Mouse (Mus musculus): ENCODE results near the gene Inpp4a. TPM values are rescaled to one million over a fixed set of nuclear protein-coding genes. Genes with fewer than 3 reads are reported as not detected.

Inpp4a gene
- polyA plus RNA-seq, 1 experiment from 2014 or later, result 9.0 TPM

DNA sequence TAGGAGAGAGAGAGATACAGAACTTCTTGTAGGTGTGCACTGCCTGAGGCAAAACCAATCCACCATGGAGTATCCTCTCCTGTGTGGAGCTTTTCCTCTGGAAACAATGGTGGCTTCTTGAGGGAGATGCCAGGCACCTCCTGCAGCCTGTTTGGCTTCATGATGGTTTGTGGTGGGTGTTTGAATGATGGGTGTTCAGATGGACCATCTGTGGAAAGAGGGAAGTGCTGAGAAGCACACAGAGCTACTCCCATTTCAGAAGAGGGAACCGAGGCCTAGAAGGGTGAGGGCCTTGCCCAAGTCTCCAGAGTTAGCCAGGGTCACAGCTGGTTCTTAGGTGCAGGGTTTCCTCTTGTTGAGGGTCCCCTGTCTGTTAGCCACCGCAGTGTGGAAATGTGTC, 23.0 kb downstream of the Inpp4a start:
- DNase-seq (ENCODE audit: low spot score), result no peak

- no peak for DNase-seq (ENCODE audit: low spot score)
These were observed 23.5 kb downstream of the Inpp4a start for GRCm38 (mm10) chr1:37323208-37323607.

DNA sequence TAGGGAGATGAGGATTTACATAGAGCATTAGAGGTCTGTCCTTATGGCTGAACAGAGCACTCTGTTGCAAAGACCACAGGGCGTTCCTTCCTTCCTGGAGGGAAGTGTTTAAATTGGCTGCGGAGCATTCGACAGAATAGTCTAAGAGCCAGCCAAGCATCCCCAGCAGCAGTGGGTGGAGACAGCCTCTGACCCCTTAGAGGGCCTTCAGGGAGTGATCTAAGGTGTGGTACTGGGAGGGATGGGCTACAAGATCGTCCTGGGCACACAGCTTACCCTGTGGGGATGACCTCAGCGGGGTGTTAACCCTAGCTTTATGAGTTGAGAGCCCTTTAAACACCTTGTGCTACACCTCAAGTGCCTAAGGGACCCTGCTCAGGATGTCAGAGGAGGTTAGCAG, 24.9 kb downstream of the Inpp4a start:
- no peak for DNase-seq (ENCODE audit: low spot score)

DNA sequence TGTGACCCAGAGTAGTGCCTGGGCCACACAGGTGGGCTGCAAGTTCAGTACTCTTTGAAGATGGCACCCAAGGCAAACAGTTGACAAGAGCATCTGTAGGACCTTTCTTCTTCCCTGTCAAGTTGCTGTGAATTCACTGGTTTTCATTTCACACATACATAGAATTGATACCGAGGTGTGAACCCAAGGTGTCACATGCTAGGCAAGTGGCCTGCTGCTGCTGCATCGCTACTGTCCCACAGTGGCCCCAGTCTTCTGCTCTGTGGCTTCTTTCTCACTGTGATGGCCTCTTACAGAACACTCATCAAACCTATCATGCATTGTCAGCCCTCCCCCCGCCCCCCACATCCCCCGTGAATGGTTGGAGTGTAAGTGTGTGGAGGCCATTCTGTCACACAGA, 27.6 kb downstream of the Inpp4a start:
- no peak for DNase-seq (ENCODE audit: low spot score)

GRCm38 (mm10) chr1:37329132-37329531, 29.5 kb downstream of the Inpp4a start:
- no peak for DNase-seq (ENCODE audit: low spot score)

- no peak for DNase-seq (ENCODE audit: low spot score)
These were observed 30.2 kb downstream of the Inpp4a start for GRCm38 (mm10) chr1:37329831-37330230.

GRCm38 (mm10) chr1:37332756-37333155, 33.1 kb downstream of the Inpp4a start:
- DNase-seq (ENCODE audit: low spot score), result no peak

GRCm38 (mm10) chr1:37333741-37334440, 34.2 kb downstream of the Inpp4a start:
- no peak for DNase-seq (ENCODE audit: low spot score)

GRCm38 (mm10) chr1:37336022-37336421, 36.4 kb downstream of the Inpp4a start:
- DNase-seq (ENCODE audit: low spot score), result no peak

DNA sequence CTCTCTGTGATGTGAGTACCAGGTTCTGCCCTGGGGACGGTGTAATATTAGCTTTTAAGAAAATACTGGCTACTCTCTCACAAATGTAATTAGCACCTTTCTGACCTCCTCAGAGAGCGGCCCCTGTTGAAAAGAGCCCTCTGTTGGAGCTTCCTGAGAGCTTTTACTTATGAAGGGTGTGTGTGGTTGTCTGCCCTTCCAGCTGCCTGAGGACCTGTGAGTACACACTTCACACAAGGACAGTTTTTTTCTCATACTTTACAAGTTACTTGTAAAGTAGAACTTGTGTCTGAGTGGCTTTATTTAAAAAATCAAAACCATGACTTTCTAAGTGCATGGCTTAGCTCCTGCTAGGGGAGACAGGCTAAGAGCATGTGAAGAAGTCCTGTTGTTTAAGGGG, 37.1 kb downstream of the Inpp4a start:
- DNase-seq (ENCODE audit: low spot score), result no peak

- no peak for DNase-seq (ENCODE audit: low spot score)
These were observed 37.6 kb downstream of the Inpp4a start for GRCm38 (mm10) chr1:37337273-37337672.

DNA sequence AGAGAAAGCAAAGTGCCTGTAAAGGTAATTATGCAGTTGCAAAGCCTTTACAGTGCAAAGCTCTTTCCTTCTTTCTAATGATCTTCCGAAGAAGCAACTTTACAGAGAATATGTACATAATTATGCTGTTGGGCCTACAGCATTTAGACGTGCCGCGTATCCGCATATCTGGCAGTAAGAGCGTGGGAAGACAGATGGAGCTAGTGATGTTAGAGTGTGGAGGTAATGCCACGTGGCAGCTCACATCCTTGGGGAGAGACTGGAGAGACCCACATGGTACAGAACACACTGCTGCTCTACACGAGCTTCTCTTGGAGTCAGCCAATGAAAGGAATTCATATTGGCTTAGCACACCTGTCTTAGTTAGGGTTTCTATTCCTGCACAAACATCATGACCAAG, 39.5 kb downstream of the Inpp4a start:
- no peak for DNase-seq (ENCODE audit: low spot score)

DNA sequence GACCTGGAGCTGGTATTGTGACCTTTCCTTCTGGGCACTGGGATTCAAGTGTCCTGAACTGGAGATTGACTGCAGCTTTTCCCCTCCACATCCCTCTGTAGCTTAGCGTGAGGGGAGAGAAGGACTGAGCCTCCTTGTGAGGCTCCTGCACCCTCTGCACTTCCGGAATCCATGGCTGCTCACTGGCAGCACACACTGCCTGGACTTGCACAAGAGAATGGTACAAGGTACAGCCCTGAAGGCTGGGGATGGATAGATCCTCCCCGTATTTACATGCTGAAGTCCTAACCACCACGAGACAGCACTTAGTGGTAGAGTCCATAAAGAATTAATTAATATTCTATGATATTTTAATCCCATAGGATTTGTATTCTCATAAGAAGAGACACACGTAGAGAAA, 41.7 kb downstream of the Inpp4a start:
- no peak for DNase-seq (ENCODE audit: low spot score)

GRCm38 (mm10) chr1:37341914-37342313, 42.2 kb downstream of the Inpp4a start:
- DNase-seq (ENCODE audit: low spot score), result no peak

DNA sequence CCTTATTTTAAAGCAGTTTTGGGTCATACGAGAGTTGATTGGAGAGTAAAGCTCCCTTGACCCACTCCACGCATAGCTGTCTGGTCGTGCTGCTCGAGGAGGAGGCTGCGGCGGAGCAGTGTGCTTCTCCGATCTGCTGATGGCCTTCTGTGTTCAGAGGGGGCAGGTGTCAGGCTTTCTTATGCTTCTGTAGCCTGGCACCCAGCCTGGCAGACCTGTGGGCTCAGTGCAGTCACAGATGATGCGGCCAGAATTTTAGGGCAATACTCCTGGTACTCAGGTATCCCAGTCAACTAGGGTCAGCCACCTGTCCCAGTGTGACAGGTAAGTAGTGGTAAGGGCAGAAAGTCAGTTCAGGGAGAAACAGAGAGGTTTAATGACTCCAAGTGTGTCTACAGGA, 42.9 kb downstream of the Inpp4a start:
- no peak for DNase-seq (ENCODE audit: low spot score)

DNA sequence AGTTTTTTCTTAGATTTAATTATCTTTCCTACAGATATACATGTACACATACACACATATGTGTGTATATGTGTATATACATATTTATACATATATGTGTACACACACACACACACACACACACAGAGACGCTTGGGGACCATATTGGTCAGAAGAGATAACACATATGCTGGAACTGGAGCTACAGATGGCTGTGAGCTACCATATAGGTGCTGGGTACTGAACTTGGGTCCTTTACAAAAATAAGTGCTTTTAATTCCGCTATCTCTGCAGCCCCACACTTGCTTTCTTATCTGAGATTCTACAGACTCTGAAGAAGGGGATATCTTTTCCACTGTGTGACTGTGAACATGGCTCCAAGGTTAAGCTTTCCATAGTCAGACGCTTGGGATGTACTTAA, 43.6 kb downstream of the Inpp4a start:
- DNase-seq (ENCODE audit: low spot score), result no peak

DNA sequence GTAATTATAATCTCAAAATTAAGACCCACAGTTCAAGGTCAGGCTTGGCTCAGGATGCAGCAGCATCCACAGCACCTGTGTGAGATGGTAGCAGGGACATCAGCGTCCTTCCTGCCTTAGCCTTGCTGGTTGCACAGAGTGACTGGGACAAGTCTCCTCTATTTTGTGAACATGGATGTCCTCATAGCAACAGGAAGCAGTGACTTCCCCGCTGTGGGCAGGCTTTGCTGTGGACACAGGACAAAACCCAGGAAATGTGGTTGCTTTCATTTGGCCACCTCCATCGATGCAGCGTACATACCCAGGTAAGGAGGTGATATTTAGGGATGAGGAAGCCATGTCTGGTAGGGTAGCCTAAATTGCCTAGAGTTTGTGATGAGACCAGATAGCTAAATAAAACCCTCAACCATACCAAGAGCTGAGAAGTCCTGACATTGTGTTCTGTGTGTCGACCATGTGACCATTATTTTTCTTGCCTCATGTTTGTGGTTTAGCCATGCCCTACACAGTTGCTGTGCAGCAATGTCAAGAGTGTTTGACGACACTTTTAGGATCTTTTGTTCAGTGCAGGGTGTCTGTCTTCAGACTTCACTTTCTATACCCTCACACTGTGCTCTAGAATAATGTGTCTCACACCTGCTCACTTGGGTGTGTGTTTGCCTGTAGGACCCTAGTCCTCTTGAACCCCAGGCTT, 44.7 kb downstream of the Inpp4a start:
- no peak for DNase-seq (ENCODE audit: low spot score)

- no peak for DNase-seq (ENCODE audit: low spot score)
These were observed 47.9 kb downstream of the Inpp4a start for GRCm38 (mm10) chr1:37347361-37348080.

GRCm38 (mm10) chr1:37350886-37351651, 51.4 kb downstream of the Inpp4a start:
- DNase-seq (ENCODE audit: low spot score), result no peak

DNA sequence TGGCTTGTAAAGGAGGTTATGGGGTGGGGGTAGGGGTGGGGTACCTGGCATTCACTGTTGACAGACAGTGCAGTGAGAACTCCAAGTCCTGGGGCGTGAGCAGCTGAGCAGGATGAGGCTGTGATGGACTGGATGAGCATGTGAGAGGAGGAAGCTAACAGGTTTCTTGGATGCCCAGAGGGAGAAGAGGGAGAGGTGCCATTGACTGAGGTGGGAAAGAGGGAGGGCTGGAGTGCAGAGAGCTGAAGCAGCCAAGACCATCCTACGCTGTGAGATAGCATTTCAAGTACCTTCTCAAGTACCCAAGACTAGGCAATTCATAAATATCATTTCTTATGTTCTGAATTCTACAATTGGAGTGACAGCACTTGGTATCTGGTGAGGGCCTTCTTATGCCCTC, 52.3 kb downstream of the Inpp4a start:
- no peak for DNase-seq (ENCODE audit: low spot score)

DNA sequence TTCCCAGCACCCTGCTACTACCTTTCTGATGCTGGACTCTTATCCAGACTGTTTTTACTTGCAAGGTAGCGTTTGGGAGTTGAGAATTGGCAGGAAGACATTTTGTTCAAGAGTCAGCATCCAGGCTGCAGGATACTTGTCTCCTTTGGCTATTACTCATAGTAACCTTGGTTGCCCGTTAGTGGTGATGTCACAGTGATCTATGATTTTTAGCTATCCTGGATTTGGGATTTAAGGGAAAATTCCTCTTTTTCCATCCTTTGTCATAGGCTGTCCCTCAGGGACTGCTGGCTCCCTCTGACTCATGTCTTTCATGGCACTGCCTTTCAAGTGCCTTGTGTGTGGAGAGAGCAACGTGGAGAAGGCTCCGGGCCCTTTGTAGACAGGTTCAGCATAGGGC, 53.8 kb downstream of the Inpp4a start:
- DNase-seq (ENCODE audit: low spot score), result no peak

DNA sequence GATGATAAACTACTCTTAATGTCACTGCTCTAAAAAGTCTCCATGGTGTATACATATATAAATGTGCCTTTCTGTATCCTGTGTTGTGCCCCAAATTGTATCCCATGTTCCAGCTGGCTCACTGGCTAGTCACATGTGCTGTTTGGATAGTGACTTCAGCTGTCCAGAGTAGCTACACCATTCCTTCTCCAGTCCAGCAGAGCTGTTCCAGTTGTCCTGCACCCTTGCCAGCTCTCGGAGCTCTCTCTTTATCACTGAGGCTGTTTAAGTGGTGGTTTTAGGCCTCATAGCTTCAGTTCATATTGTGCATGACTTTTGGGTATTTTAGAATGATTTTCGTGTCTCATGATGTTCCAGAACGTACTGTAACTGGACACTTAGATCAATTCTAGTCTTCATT, 55.8 kb downstream of the Inpp4a start:
- no peak for DNase-seq (ENCODE audit: low spot score)

Measured in thymus, postnatal 0 days (tissue).